Mouse (Mus musculus): Measurements from ENCODE around the gene Yrdc.

The Yrdc gene

DNA sequence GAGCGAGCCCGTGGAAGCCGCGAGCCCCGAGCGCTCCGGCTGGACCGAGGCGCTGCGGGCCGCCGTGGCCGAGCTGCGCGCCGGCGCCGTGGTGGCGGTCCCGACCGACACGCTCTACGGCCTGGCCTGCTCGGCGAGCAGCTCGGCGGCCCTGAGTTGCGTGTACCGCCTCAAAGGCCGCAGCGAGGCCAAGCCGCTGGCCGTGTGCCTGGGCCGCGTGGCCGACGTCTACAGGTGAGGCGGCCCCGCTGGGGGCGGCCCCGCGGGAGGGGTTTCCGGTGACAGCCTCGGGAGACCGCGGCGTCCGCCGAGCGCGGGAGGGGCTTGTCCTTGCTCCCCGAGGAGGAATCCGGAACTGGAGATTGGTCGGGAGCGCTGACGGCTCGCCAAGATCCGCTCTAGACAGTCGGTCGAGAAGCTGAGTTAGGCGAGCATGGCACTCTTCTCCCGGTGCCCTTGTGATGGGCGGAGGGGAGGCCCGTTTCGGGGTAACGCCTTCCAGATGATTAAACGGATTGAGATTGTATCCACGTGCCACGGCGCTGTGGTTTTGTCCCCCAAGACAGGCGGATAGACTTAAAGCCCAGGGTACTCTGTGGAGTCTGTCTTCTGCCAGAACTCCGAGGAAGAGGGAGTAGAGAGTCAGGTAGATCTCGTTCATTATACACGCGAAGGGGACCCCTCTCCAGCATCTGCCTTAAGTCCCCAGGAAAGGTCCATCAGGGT is 617 bp downstream of the Yrdc start, which contains the start of gene 1110065P20Rik:
1110065P20Rik (minus strand) TSS at position 264 of the 726 bp plus-strand sequence.
- peak; percentile 76 for DNase-seq

DNA sequence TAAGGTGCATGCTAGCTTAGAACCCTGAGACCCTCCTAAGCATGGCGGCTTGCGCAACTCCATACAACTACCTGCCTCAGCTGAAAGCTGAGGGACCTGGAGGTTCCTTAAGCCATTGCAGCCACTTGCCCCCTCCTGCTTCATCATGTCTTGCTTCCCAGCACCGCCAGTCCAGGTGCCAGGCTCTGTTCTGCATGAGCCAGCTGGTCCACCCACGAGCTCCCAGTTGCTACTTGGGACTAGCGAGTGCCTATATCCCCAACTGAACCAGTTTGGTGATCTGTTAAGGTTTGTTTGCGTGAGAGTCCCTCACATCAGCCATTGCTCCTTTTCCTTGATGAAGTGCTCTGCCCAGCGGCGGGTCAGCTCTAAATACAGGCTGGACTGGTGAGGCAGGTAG is 5.8 kb downstream of the Yrdc start:
- DNase-seq: no peak

DNA sequence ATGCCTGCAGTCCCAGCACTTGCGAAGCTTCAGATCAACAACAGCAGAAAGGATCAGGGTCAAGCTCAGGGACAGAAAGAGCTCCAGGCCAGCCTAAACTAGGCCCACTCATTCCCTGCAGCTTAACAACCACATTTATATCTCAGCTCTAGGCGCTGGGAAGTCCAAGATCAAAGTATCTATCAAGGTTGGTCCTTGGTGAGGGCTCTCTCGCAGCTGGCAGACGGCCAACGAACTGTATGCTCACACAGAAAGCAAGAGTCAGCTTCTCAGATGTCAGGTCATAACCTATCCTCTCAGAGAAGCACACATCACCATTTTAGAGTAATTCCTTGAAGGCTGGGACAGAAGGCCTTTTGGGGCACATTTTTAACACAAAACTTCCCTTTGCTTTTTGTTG is 7.9 kb downstream of the Yrdc start:
- no peak for DNase-seq

DNA sequence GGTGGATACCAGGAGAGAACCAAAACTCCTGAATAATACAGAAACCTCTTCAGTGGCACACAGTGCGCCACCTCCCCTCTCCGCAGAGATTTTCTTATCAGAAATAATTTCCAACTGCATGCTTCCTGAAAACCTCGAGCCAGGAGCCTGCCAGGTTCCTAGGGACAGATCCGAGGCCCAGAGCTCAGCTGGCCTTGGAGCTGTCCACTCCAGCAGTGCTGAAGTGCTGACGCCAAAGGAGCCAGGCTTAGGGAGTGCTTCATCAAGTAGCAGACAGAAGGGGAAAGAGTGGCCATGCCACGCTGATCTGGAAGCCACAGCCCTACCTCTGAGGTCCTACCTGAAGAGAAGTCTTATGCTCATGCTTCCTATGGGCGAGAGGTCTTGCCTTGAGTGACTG is 10.0 kb downstream of the Yrdc start:
- peak; percentile 80 for DNase-seq

DNA sequence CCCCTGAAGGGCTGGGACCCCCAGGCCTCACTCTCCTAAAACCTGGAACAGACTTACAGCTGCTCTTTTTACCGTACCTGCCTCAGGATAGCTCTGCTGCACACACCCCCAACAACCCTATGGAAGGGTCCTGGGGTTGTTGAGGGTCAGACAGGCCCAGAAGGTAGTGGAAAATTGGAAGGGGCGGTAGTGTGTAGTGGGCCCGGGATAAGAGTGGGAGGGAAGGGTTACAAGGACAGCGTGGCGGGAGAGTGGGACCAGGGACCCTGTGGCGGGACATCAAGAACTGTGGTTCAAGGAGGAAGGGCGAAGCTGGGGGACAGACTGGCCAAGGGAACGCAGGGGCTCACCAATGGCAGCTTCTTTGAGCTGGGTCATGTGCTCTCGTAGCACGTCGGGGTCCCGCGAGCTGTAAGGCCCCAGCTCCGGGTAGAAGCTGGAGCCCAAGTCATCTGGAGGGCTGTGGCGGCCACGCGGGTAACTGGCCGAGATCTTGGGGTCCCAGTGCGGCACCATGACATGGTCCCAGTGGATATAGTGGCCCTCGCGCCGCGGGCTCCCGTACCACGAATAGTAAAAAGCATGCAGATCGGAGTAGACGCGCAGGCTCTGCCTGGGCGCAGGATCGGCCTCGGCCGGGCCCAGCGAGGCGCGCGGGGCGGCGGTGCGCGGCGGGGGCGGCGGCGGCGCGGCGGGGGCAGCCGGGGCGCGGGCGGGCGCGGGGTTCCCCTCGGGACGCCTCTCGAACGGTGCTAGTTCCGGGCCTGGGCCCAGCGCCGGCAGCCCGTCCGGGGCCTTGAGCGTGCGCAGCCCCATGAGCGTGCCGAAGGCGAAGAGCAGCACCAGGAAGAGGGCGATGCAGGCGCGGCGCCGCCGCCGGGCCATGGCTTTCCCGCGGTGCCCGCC is 11.1 kb downstream of the Yrdc start, which contains the start of gene Maneal:
Maneal (minus strand) TSS at position 889 of the 906 bp plus-strand sequence.
- no peak for DNase-seq

DNA sequence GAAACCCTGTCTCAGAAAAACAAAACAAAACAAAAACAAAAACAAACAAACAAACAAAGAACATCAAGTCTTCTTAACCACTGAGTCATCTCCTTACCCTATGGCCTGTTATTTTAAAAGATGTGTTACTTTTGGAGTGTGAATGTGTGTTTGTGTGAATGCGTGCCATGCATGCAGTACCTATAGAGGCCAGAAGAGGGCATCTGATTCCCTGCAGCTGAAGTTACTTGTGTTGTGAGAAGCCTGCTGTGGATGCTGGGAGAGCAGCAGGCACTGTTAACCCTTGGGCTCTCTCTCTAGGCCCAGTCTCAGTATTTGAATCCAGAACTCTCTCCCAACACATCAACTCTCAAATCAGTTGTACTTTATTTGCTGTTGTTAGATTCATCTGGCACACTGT is 22.2 kb downstream of the Yrdc start:
- no peak for DNase-seq

DNA sequence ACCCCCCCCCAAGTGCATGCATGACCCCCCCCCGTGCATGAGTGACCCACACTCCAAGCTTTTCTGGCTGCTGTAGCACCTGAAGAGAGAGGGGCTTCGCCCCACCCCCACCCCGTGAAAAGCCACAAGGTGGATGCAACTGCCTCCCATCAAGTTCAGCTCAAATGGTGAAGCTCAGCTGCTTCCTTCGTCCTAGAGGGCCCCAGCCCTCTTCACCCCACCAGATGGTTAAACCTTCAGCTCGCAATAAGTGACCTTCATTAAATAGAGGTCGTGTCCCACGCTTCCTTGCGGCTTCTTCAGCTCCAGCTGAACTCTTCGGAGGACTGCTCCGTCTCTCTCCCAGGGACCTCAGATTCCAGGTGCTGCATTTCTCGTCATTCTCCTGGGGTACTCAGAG is 30.1 kb downstream of the Yrdc start, which contains the start of gene Epha10:
Epha10 (plus strand) TSS at position 301 of the 400 bp plus-strand sequence.
- no peak for DNase-seq

DNA sequence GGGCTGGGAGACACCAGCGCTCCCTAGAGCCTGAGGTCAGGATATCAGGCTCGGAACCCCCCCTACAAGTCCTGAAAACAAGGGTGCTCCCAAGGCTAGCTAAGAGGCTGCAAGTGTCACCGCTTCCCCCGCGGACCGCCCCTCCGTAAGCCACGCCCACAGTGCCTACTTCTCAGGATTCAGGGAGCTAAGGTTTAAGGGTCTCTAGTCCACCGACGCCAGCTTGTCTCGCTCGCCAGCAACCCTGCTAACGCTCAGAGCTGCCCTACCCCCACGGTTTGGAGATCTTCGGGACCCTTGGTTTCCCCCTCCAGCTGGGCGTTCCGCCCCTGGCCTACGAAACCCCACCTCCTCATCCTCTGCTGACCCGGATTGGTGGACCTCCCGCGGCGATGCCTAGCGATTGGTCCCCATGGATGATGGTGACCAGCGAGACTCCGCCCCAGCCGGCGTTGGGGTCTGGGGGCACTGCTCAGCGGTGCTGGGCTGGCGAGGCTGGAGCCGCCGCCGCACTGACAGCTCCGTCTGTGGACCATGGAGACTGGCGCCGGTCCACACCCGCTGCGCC is 30.9 kb downstream of the Yrdc start:
- DNase-seq: no peak

DNA sequence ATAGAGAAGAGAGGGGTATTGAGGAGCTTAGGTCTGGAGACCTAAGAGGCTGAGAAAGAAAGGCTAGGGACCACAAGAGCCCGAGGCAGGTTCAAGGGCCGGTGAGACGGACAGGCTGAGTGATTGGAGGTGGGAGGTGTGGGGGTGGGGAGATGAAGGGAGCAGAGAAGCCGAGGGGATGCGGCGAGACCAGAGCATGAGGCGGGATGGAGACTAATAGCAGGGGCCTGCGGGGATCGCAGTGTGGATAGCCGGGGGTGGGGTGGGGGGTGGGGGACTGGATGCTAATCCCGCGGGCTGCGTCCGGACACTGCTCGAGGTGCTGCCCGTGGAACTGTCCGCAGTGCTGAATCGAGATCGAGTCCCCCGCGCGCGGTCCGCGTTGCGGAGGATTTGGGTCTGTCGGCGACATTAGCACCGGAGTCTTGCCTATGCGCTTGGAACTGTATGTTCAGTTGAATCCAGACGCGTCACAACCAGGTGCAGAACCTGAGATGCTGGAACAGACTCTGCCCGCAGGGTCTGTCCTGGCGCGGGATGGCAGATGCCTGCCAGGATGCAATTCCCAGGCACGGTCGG is 31.8 kb downstream of the Yrdc start:
- DNase-seq: peak; percentile 38

DNA sequence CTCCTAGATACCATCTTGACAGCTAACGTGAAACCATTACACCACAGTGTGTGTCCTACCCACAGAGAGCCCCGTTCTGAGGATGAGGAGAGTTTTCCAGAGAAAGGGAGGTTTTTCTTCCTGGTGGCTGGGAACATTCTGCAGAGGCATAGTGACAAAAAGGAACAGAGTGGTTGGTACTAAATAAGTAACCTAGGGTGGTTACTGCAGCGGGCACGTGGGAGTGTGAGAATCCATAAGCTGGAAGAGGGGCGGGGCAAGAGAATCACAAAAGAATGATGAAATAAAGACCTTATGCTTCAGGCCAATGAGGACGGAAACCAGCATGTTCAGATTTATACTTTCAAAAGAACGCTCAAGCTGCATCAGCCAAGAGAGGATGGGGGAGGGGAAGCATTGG is 38.2 kb downstream of the Yrdc start:
- no peak for DNase-seq

DNA sequence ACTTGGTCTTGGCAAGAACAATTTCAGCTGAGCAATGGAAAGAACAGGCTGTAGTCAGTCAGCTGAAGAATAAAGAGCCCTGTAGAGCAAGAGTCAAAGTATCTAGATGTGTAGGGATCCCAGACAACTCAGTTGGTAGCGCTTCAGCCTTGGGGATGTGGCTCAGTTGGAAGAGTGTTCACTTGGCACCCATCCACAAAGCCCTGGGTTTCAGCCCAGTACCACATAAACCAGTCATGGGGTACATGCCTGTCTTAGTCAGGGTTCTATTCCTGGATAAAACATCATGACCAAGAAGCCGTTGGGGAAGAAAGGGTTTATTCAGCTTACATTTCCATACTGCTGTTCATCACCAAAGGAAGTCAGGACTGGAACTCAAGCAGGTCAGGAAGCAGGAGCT is 39.5 kb downstream of the Yrdc start:
- DNase-seq: no peak

DNA sequence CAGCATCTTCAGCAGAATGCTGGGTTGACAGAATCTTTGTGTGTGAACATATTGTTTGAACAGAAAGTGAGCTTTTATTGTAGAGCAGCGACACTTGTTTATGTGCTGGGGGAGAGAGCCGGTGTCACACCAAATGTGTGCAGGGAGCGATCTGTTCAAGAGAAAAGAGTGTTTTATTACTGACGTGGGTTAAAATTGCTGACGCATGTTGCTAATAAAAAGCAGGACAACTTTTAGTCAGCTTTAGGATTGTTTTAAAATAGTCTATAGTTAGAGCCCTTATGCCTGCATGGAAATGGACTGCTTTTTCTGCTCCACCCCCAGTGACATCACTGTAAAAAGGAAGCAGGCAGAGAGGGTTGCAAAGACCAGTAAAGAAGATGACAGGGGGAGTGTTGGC is 40.4 kb downstream of the Yrdc start:
- no peak for DNase-seq

DNA sequence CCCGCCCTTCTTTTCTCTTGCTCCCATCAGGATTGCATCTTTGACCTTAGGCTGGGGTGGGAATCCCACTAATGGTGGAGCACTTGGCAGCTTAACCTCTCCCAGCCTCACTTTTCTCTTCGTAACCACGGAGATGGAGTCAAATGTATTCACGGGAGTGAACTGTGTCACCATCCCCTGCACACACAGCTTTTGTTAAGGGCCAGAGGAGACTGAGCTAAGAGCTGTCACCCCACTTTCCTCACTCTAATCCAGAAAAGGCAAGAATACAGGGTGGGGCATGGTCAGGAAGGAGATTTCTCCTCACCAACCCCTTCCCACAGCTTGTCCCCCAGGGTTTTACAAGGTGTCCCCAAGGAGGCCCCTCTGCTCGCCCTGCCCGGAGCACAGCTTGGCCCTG is 43.3 kb downstream of the Yrdc start:
- no peak for DNase-seq

DNA sequence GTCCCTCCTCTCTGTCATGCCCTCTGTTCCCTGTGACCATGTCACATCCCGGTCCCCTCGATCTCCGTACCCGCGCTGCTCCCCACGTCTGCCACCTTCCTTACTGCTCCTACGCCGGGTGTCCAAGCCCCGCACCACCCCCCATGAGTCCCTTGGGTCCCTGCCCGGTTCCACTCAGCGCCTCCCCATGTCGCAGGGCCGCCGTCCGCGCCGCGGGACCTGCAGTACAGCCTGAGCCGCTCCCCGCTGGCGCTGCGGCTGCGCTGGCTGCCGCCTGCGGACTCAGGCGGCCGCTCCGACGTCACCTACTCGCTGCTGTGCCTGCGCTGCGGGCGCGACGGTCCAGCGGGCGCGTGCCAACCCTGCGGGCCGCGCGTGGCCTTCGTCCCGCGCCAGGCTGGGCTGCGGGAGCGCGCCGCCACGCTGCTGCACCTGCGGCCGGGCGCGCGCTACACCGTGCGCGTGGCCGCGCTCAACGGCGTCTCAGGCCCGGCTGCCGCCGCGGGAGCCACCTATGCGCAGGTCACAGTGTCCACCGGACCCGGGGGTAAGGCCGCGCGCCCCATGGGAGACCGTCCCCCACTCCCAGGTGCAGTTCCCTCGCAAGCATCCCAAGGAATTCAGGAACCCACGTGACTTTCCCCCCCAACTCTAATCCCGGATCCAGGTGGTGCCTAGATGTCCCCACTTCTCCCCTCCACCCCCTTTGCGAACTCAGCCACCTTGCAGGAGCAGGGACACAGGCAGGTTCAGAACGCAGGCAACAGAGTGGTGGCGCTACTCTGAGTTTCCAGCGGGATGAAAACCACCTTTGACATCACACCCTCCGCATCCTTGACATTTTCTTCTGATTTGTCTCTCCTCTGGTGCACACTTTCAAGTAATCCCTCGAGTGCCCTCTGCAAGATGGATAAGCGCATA is 44.3 kb downstream of the Yrdc start:
- no peak for DNase-seq

DNA sequence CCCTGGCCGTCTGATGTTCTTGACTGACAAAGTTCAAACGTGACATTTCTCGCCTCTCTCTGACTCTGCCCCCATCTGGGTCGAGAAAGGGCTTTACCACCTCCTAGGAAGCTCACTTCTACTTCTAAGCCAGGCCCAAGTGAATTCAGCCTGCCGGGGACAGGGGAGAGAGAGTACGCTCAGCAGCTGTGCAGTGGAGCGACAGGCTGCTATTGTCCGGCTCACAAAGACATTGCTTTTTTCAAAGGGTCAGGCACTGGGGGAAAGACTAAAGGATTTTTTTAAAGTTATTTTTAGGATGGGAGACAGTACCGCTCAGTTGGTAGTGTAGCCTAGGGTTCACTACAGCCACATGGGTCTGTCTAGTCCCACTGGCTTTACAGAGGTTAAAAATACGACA is 47.9 kb downstream of the Yrdc start:
- no peak for DNase-seq

DNA sequence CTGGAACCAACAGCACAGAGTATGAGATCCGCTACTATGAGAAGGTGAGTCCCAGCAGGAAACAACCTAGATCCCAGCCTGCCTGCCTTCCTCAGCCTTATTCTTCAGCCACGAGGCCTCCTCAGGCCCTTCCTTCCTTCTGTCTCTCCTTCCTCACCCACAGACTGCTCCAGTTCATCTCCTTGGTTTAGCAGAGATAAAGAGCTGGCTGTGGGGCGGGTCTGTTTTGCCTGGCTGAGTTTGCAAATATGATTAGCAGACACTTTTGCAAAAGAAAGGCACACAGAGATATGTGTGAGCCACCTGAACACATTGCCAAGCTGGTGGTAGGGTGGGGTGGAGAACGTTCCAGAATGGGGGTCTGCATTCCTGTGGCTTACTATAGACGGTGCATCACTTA is 49.4 kb downstream of the Yrdc start:
- no peak for DNase-seq

All from lung, postnatal 14 days (tissue).